Mouse (Mus musculus) intestine, embryonic 14.5 days (tissue): Measurements from ENCODE around the gene Dnajc9. TPM values are rescaled to one million over a fixed set of nuclear protein-coding genes. Genes with fewer than 3 reads are reported as not detected.

Experiments
- ATAC-seq: fragments of 200-750 bp; cut with Nextera tagmentation; replicated peaks from 2 replicates; pipeline ENCODE4 v1.8.0; 2017; ENCODE audit warnings: low read depth, moderate number of reproducible peaks, moderate TSS enrichment, moderate library complexity; ENCODE audit not compliant: low FRiP score, low TSS enrichment
- DNase-seq: peaks from one replicate; pipeline ENCODE4 v3.0.0-alpha.2; 2018; ENCODE audit warnings: low spot score
- H3K27ac ChIP-seq: fragments of 300-500 bp; sonication (generic); 2 replicates; pipeline ENCODE4 v1.5.1; 2014; ENCODE audit warnings: low read depth, mild to moderate bottlenecking, control low read depth
- H3K27me3 ChIP-seq: fragments of 300-500 bp; sonication (generic); replicated peaks from 2 replicates; pipeline ENCODE4 v1.6.1; 2014; ENCODE audit warnings: low read length, control low read depth; ENCODE audit not compliant: control insufficient read depth, insufficient read depth
- H3K36me3 ChIP-seq: fragments of 300-500 bp; sonication (generic); 2 replicates; pipeline ENCODE4 v1.6.1; 2014; ENCODE audit warnings: low read length, control low read depth; ENCODE audit not compliant: control insufficient read depth, insufficient read depth
- H3K4me1 ChIP-seq: fragments of 300-500 bp; sonication (generic); replicated peaks from 2 replicates; pipeline ENCODE4 v1.6.1; 2014; ENCODE audit warnings: low read length, control low read depth, mixed read lengths; ENCODE audit not compliant: control insufficient read depth, insufficient read depth
- H3K4me2 ChIP-seq: fragments of 300-500 bp; sonication (generic); 2 replicates; pipeline ENCODE4 v1.6.1; 2014; ENCODE audit warnings: low read length
- H3K4me3 ChIP-seq: fragments of 300-500 bp; sonication (generic); 2 replicates; pipeline ENCODE4 v1.5.1; 2014; ENCODE audit warnings: low read depth, low read length, control low read depth, mixed read lengths
- H3K9ac ChIP-seq: fragments of 300-500 bp; sonication (generic); 2 replicates; pipeline ENCODE4 v1.6.1; 2014; ENCODE audit warnings: mild to moderate bottlenecking, low read length
- H3K9me3 ChIP-seq: fragments of 300-500 bp; sonication (generic); 2 replicates; pipeline ENCODE4 v1.6.1; 2016; ENCODE audit warnings: low read length, control low read depth; ENCODE audit not compliant: control insufficient read depth
- WGBS: fragments of 180-500 bp; shearing (Covaris S2); extraction: QIAGEN DNeasy Blood & Tissue Kit; methylation state at CpG from one replicate; pipeline ENCODE4 v1.1.7; 2014; 5-methylcytosine and 5-hydroxymethylcytosine counted together
- polyA plus RNA-seq: library from polyadenylated mRNA; unstranded; fragments of >200 nt; fragmentation: Nextera tagmentation; extraction: Ambion mirVana; gene quantifications from 2 replicates; pipeline ENCODE4 v1.2.1, GENCODE M21; 2014

The Dnajc9 gene
- polyA plus RNA-seq, 1 experiment from 2014 or later, result 130 TPM

GRCm38 (mm10) chr14:20398864-20399263 is 10.2 kb upstream of the Dnajc9 start:
- no peaks in the 10 kb centered on the region for H3K9me3 ChIP-seq
- no peak overlapping the region for H3K27ac ChIP-seq
- no peaks in the 10 kb centered on the region for H3K27me3 ChIP-seq
- no peak overlapping the region for H3K4me3 ChIP-seq
- no peak overlapping the region for H3K4me2 ChIP-seq
- 40% methylated on average over 4 of the region's 4 CpGs for WGBS
- DNase-seq (no peak), ATAC-seq (no peak)
- no peaks in the 10 kb centered on the region for H3K36me3 ChIP-seq
- H3K4me1 ChIP-seq, result 0 out of 2 replicates have a peak, but pooled peaks cover 5% of the 10 kb centered on the region
- H3K9ac ChIP-seq, result no peak overlapping the region

GRCm38 (mm10) chr14:20397220-20397619 is 8.5 kb upstream of the Dnajc9 start:
- no peak for DNase-seq
- no peaks in the 10 kb centered on the region for H3K27me3 ChIP-seq
- no peaks in the 10 kb centered on the region for H3K9me3 ChIP-seq
- H3K4me1 ChIP-seq, result 0 out of 2 replicates have a peak, but pooled peaks cover 7% of the 10 kb centered on the region
- H3K27ac ChIP-seq, result no peak overlapping the region
- H3K9ac ChIP-seq, result no peak overlapping the region
- H3K4me2 ChIP-seq, result no peak overlapping the region
- no peak overlapping the region for H3K4me3 ChIP-seq
- H3K36me3 ChIP-seq, result no peaks in the 10 kb centered on the region
- 84% methylated on average over 9 of the region's 9 CpGs for WGBS
- ATAC-seq, result no peak

DNA sequence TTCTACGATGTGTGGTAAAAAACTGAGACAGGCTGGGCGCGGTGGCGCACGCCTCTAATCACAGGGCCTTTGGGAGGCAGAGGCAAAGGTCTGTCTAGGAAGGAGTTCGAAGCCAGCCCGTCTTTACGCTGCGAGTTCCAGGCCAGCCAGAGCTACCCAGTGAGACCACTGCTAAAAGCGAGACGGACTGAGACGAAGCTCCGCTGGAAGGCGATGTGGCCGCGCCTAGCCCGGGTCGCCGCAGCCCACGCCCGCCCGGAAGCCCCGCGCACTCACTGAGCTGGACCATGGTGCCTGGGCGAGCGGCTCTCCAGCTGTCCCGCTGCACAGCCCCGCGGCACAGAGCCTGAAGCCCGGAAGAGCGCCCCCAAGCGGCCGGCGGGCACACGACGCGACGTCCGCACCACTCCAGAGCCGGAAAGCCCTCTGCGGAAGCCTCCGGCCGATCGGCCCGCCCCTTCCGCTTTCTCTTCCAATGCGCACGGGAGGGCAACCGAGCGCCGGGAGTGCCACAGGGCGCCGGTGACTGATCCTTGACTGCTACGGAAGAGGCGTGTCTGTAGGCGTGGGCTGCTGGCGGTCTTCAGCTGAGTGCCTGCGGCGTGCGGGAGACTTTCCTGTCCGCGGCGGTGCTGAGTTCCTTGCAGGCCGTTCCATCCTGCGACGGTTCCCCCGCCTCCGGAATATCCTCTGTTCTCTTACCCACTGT is 4.6 kb upstream of the Dnajc9 start, which contains the start of gene Mrps16:
TSS of gene Mrps16 (minus strand) at position 430 of the 709 bp plus-strand sequence.
- DNase-seq, result peak; percentile 88
- H3K27me3 ChIP-seq, result no peaks in the 10 kb centered on the region

GRCm38 (mm10) chr14:20392326-20392725 is 3.6 kb upstream of the Dnajc9 start:
- no peak for ATAC-seq
- Histone ChIP-seq H3K27me3 (no peaks in the 10 kb centered on the region), H3K9me3 (no peaks in the 10 kb centered on the region), H3K4me1 (peaks cover 16% of the 10 kb centered on the region), H3K9ac (no peak overlapping the region), H3K4me3 (0 out of 2 replicates have a peak overlapping the region, but pooled peaks have one; percentile 86), H3K27ac (no peak overlapping the region), H3K4me2 (peak overlapping the region; percentile 66), H3K36me3 (peaks cover 26% of the 10 kb centered on the region)
- WGBS, result 87% methylated on average over 3 of the region's 4 CpGs
- DNase-seq, result no peak

More for the DNA sequence above, 4.6 kb upstream of the Dnajc9 start, which contains the start of gene Mrps16:
- WGBS, result under 1% methylated on average over 68 of the region's 68 CpGs
- H3K9ac ChIP-seq, result peak within 1 kb of the TSS; percentile 86
- H3K9me3 ChIP-seq, result no peaks in the 10 kb centered on the region
- ATAC-seq, result peak; percentile 94
- peaks cover 20% of the 10 kb centered on the region for H3K36me3 ChIP-seq
- 0 out of 2 replicates have a peak, but pooled peaks cover 9% of the 10 kb centered on the region for H3K4me1 ChIP-seq
- peak within 1 kb of the TSS; percentile 66 for H3K4me2 ChIP-seq
- peak within 1 kb of the TSS; percentile 86 for H3K4me3 ChIP-seq
- H3K27ac ChIP-seq, result peak within 1 kb of the TSS; percentile 82

GRCm38 (mm10) chr14:20389446-20390079 is 853 bp upstream of the Dnajc9 start:
- DNase-seq, result no peak
- ATAC-seq, result no peak
- H3K27me3 ChIP-seq, result no peaks in the 10 kb centered on the region
- H3K4me3 ChIP-seq, result peak overlapping the region; percentile 72
- WGBS, result 86% methylated on average over 8 of the region's 8 CpGs
- H3K9ac ChIP-seq, result peak overlapping the region; percentile 67
- peaks cover 48% of the 10 kb centered on the region for H3K36me3 ChIP-seq
- H3K27ac ChIP-seq, result no peak overlapping the region
- H3K4me2 ChIP-seq, result peak overlapping the region; percentile 83
- peaks cover 32% of the 10 kb centered on the region for H3K4me1 ChIP-seq
- no peaks in the 10 kb centered on the region for H3K9me3 ChIP-seq

DNA sequence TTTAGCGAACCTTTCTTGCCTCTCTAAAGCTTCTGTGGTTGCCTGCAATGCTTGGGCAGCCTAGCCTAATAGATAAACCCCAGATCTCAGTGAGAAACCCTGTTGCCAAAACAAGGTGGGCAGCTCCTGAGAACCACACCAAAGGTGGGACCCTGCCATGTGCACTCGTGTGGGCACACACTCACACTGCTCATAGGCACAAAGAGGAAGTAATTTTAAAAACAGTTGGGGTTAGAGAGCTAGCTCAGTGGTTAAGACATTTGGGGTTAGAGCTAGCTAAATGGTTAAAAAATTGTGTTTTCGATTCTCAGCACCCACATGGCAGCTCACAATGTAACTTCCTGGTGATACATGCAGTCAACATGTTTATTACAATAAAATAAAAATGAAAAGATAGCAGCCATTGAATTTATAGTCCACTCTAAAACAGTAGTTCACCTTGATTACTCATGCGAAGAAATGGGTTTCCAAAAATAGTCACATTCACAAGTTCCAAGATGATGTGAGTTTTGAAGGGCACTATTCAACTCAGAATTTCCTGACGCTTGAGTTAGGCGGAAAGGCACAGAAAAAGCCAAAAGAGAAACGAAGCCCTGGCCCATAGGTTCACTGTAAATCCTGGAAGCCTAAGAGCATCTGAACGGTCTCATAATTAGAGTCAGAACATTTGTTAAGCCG is 8.8 kb downstream of the Dnajc9 start:
- Histone ChIP-seq H3K27ac (no peak overlapping the region), H3K27me3 (no peaks in the 10 kb centered on the region), H3K4me2 (no peak overlapping the region), H3K36me3 (peaks cover 72% of the 10 kb centered on the region), H3K4me1 (no peaks in the 10 kb centered on the region), H3K4me3 (no peak overlapping the region), H3K9me3 (no peaks in the 10 kb centered on the region), H3K9ac (no peak overlapping the region)
- ATAC-seq (no peak), DNase-seq (no peak)
- 91% methylated on average over 9 of the region's 9 CpGs for WGBS

DNA sequence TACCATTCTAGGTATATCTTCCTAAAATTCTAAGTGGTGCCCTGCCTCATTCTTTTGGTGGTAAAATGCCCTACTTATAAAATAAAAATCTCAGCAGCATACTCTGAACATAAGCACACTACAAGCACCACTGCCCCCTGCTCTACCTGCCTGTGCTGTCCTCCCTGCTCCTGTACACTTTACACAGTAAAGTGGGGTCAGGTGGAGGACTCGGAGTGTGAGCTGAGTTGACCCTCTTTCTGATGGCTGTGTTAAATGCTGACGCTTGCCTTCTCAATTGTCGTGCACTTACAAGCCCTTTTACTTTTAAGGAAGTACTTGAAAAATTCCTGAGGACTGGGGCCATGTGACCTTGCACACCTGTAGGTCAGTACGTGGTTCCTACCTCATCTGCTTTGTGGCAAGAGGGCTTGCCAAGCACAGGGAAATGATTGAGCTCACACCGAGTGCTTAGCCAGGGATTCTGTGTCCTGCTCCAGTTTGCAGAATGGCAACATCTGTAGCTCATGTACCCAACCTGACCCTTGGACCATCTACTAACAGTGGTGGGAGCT is 9.5 kb downstream of the Dnajc9 start:
- Histone ChIP-seq H3K9me3 (no peaks in the 10 kb centered on the region), H3K9ac (no peak overlapping the region), H3K4me3 (no peak overlapping the region), H3K4me1 (no peaks in the 10 kb centered on the region), H3K27ac (no peak overlapping the region), H3K4me2 (no peak overlapping the region), H3K36me3 (peaks cover 68% of the 10 kb centered on the region), H3K27me3 (no peaks in the 10 kb centered on the region)
- no peak for ATAC-seq
- DNase-seq, result no peak
- 82% methylated on average over 5 of the region's 5 CpGs for WGBS

- H3K4me2 ChIP-seq, result no peak overlapping the region
- no peak overlapping the region for H3K4me3 ChIP-seq
- ATAC-seq (peak; percentile 75), DNase-seq (peak; percentile 63)
- H3K4me1 ChIP-seq, result no peaks in the 10 kb centered on the region
- H3K27me3 ChIP-seq, result no peaks in the 10 kb centered on the region
- no peak overlapping the region for H3K27ac ChIP-seq
- no peak overlapping the region for H3K9ac ChIP-seq
- H3K36me3 ChIP-seq, result peaks cover 68% of the 10 kb centered on the region
- WGBS, result 40% methylated on average over 13 of the region's 13 CpGs
- H3K9me3 ChIP-seq, result no peaks in the 10 kb centered on the region
Measured at GRCm38 (mm10) chr14:20378313-20379061, 10.2 kb downstream of the Dnajc9 start.
